Mouse (Mus musculus): ENCODE data around the gene Iqgap1.

DNA sequence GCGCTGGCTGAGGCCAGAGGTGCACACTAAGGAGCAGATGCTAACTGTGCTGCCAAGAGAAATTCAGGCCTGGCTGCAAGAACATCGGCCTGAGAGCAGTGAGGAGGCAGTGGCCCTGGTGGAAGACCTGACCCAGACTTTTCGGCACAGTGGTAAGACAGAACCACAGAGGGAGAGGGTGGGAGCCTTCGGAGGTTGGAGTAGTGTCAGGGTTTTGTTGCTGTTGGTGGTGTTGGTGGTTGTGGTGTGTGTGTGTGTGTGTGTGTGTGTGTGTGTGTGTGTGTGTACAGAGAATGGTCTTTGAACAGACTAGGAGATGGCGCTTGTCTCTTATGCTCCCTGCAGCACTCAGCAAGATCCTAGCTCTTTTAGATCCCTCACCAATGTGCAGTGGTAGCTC lies 37.7 kb upstream of the Iqgap1 start:
- TF ChIP-seq CTCF (IDR thresholded peaks at IDR 0.05) (no peak), POLR2A (IDR thresholded peaks at IDR 0.05; ENCODE audit: insufficient read depth, low read depth, low read length) (no peak)
